ENCODE assay signal across 14 mouse cellular contexts in the genomic region with DNA sequence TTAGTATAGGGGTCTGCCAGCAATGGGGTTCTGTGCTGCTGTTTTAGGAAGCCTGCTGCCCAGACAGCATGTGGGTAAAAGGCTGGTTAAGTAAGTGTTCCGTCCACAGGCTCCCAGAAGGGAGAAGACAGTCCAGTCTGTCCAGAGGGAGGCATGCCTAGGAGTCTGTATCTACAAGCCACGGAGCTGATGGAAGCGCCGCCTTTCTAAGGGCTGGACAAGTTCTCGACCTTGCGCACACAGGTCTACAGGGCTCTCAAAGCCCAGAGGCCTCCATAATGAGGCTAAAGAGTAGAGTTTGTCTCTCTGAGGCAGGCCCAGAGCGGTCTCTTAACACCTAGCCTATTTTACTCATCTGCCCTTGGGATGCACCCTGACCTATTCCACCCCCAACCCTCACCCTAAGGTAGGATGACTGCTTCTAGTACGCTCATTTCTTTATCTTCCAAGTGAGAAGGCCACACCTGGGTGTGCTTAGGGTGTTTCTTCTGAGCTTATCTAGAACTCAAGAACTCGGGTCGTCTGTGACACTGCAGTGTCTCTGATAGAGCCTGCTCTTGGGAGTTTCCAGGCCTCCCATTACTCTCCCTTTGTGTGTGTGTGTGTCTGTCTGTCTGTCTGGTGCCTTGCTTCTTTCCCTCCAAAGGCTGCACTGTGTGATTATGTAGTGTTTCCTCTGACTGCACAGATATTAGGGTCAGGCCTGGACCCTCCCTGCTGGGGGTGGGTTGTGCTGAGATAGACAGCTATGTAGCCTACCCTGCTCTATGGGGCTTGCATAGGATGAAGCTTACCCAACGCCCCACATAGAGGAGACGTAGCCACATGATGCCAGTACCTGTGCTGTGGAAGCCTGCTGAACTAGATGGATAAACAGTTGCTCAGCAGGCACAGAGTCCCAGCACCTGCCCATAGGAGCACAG. TPM values are rescaled to one million over a fixed set of nuclear protein-coding genes. Genes with fewer than 3 reads are reported as not detected.
DNase-seq lines count a peak whose midpoint lies in the region; ATAC-seq lines count a peak whose summit lies in the region.
"Had no signal": no experiment of that assay in that cellular context is flagged by ENCODE, and none has a peak within 500 bp of the region (broad histone marks: within the 10 kb centered on the region; RNA-seq: fewer than 3 reads in every experiment).

No protein-coding gene starts in this region.

- H3K27ac ChIP-seq in heart, embryonic 13.5 days (replicated peaks): no peak overlapping the region; the same call in 1 of the 2 replicates
- H3K27ac ChIP-seq: embryonic facial prominence, embryonic 13.5 days had no signal

- peaks cover 2% of the 10 kb centered on the region; the same call in 1 of the 2 replicates for H3K36me3 ChIP-seq in heart, embryonic 13.5 days

- peak overlapping the region; percentile 16; the same call in 1 of the 2 replicates for H3K4me2 ChIP-seq in heart, embryonic 13.5 days
- H3K4me2 ChIP-seq: embryonic facial prominence, embryonic 13.5 days had no signal

- 0 out of 2 replicates have a peak overlapping the region, but pooled peaks have one; percentile 24 for H3K9ac ChIP-seq in heart, embryonic 13.5 days
- H3K9ac ChIP-seq: embryonic facial prominence, embryonic 13.5 days had no signal

- H3K4me1 ChIP-seq in heart, embryonic 13.5 days: peaks cover 67% of the 10 kb centered on the region

- no peak overlapping the region for H3K4me3 ChIP-seq in heart, embryonic 13.5 days
- H3K4me3 ChIP-seq: embryonic facial prominence, embryonic 13.5 days had no signal

- no peaks in the 10 kb centered on the region for H3K27me3 ChIP-seq in heart, embryonic 13.5 days (replicated peaks)
- H3K27me3 ChIP-seq: embryonic facial prominence, embryonic 13.5 days had no signal

- 0 out of 2 replicates have a peak, but pooled peaks have one; percentile 21 for ATAC-seq in heart, embryonic 13.5 days (ENCODE audit: extremely low read depth, insufficient number of reproducible peaks, low FRiP score, low TSS enrichment)
- peak; percentile 81 for ATAC-seq in erythroblast, adult 5-6 weeks (replicated peaks; ENCODE audit: low FRiP score, poor library complexity, severe bottlenecking)
- peak; percentile 66 for ATAC-seq in megakaryocyte progenitor cell, adult 5-6 weeks (replicated peaks; ENCODE audit: poor library complexity)
- ATAC-seq: activated CD4-positive, CD25-positive, alpha-beta regulatory T cell, adult 4 months; lung, postnatal 0 days had no signal

- WGBS in heart, embryonic 13.5 days: 63% methylated on average over 12 of the region's 12 CpGs

- intact Hi-C loops in heart, postnatal 36 days (cut with DNase I): no loop called here

- no peak for DNase-seq in heart, postnatal 36 days
- peak; percentile 23 for DNase-seq in ZHBTc4 (ENCODE audit: low read depth, low spot score)
- DNase-seq in frontal cortex, postnatal 14 days (ENCODE audit: low spot score in 2 of 2): no peak
- DNase-seq in testis, postnatal 10 days (ENCODE audit: low spot score): no peak
- no peak for DNase-seq in thymus, postnatal 10 days (ENCODE audit: low spot score in 2 of 2)
- DNase-seq: gastrocnemius, postnatal 14 days; kidney, adult 8-10 months; layer of hippocampus, postnatal 36 days had no signal

- no peaks in the 10 kb centered on the region for H3K9me3 ChIP-seq in heart, embryonic 13.5 days
- H3K9me3 ChIP-seq: embryonic facial prominence, embryonic 13.5 days had no signal

RNA-seq across cellular contexts. Expression of a gene that starts 8.3 kb away (rescaled TPM):
- 16.0 and 19.0 TPM in 2 replicates for polyA plus RNA-seq in heart, embryonic 13.5 days (2015; fragmentation: Nextera tagmentation; extraction: Ambion mirVana)
- total RNA-seq in heart, postnatal 36 days (2021): 1 to 10 TPM; 7.0 to 9.4 TPM
- 72.5 and 89.3 TPM in 2 replicates for total RNA-seq in erythroblast, adult 5-6 weeks (2015; ENCODE audit: low replicate concordance)
- total RNA-seq in erythroblast, adult 5-6 weeks (2017; ENCODE audit: low replicate concordance): 176 and 246 TPM in 2 replicates
- 12.7 and 13.5 TPM in 2 replicates for total RNA-seq in megakaryocyte progenitor cell, adult 5-6 weeks (2015)
- 21.6 and 26.5 TPM in 2 replicates for total RNA-seq in megakaryocyte progenitor cell, adult 5-6 weeks (2017)

Comparison
In these comparisons a context has a peak if more than half of its experiments do, and no peak if none do; other contexts are left out.
1. ATAC-seq: peak in every context shown above with its lines; median percentile 81 in erythroblast, adult 5-6 weeks; 66 in megakaryocyte progenitor cell, adult 5-6 weeks; 21 in heart, embryonic 13.5 days.